Mouse (Mus musculus) heart, adult 11 months (tissue): ENCODE results near the gene Ccdc86.

ENCODE experiments used
- DNase-seq: peaks from one replicate; pipeline ENCODE4 v3.0.0; 2022

The Ccdc86 gene

DNA sequence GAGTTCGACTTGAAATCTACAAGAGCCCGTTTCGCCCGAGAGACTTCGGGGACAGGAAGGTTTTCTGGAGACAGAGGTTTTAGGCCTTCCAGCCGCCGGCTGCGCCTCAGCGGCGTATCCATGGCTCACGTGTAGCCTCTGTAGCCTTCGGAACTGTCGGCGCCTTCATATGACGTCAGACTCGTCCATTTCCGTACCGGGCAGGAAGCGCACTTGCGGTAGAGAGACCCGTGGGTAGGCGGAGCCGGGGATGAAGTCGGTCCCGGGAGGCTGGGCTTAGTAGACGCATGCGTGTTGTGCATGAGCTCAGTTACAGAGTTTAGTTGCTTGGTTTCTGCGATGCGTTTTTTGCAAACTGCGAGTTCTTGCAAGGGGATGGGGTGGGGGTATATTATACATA is at the start of gene Ccdc86:
Gene Ccdc86 (minus strand): TSS at position 155 of the 400 bp plus-strand sequence.
- peak; percentile 100 for DNase-seq

DNA sequence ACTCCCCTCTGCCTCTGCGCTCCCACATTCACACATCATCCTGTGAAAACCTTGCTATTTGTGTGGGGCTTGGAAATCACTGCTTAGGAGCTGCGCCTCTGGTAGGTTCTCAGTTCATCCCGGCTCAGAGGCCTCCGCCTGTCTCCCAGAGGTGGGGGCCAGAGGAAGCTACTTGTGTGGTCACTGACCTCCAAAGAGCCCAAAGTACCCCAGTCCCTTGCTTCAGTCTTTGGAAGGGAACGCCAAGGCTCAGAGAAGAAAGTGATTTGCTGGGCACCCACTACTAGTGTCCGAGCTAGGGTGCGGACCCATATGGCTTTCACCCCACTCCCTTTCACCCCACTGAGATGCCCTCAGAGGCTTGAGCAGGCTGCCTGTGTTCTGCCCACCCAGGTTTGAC is 44.1 kb upstream of the Ccdc86 start, which contains the start of gene Ms4a15:
Gene Ms4a15 (minus strand): TSS at position 101 of the 400 bp plus-strand sequence.
- no peak for DNase-seq

DNA sequence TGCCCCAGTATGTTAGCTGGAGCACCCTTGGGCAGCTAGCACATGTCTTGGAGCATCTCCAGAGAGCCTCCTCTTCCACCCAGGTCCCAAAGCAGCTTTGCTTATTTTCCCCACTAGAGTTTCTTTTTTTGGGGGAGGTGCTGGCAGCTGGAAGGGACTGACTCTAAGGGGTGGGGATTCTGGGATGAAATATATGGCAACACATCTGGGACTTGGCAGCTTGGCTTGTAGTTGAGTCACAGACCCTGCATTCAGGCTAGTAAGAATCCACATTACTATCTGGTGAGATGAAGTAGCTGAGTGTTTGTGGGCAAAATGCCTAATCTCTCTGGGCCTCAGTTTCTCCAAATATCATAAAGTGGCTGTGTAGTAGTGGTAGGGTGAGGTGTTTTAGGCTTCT is 42.8 kb upstream of the Ccdc86 start:
- no peak for DNase-seq

DNA sequence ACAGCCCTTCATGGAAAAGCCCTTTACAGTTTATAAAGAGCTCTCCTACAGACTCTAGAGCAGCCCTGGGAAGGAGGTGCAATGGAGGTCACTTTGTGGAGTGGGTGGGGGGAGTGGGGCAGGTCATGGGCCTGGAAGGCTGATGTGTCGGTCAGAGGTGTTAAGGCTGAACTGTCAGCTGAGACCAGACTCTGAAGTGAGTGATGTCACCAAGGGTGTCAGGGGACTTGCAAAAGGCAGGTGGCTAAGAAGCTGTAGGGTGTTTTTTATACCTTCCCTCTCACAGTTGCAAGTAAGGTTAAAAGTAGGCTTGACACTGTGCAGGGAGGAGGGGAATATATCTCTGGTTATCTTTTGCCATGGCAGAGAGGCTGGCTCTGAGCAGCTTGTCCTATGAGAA is 41.7 kb upstream of the Ccdc86 start:
- no peak for DNase-seq

DNA sequence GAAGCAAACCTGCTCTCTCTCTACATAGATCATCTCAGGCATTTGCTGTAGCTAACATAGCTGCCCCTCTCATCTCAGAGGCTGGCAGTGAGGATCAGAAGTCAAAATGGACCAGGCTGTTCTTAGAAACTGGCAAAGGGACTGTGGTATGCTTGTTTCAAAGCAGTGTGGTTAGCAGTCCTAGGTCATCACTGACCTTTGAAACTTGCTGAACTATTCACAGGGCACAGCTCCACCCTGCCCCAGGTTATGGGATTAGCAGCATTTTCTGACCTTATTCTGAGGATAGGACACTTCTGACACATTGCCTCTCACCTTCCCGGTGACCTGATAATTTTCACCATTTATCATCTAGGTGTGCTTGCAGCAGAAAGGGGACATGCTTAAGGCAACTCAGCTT is 39.5 kb upstream of the Ccdc86 start:
- no peak for DNase-seq

DNA sequence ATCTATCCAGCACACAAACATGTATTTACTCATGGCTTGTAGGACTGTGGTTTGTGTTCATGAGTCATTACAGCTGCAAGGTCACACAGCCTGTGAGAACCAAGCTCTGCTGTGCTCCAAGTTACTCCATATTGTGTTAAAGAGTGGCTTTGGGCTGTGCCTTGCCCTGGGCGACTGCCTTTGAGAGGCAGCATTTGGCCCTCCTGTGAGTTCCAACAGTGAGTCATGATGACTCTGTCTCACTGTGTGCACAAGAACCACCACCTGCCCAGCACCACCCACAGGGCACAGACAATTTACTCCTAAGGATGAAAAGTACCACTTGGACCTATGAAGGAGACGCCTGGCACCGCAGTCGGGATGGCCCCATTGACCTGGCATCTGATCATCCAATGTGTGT is 36.8 kb upstream of the Ccdc86 start:
- DNase-seq, result no peak

DNA sequence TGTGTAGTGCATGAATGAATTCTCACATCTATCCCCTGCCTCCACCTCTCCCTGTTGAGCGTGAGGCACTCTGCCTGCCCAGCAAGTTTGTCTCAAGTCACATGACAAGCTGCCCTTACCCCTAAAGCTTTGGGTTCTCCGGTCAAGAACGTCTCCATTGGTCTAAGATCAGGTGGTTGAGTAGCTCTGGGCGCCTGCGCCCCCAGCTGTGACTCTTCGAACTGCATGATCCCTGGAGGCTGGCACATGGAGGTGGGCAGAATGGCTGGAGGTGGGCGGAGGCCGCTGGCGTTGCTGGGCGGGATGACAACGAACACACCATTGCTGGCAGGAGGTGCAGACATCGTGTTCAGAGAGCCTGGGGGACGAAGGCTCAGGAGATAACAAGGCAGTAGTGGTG is 35.5 kb upstream of the Ccdc86 start:
- DNase-seq, result no peak

DNA sequence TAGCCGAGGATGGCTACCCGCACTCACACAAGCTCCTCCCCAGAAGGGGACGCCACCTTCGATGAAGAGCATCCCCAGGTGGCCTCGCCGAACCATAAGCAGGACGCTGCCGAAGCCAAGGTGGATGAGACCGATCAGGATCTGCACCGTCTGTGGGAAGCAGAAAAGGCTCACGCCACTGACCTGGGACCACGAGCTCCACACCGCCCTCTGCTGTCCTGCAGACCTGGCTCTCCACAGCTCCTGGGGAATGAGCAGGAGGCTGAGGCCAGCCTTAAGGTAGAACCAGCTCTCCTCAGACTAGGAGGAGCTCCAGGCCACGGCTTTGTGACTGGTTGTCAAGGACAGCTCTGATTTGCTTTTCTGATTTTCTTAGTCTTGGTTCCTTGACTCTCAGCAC is 34.1 kb upstream of the Ccdc86 start:
- no peak for DNase-seq

DNA sequence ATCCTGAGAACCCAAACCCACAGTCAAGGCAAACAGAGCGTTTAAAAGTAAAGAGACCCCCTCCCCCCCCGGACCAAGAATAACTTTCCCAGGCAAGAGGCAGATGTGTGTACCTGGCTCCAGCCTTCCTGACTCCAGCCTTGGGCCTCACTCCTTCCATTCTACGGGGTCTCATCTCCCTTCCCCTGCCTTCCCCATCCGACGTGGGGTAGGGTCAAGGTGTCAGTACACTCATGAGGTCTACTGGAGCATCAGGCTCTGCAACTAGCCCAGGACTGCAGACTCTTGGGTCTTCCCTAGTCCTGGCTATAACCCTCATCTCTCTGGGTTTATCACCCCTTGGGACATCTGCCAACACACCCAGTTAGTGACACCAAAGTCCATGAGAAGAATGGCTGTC is 31.1 kb upstream of the Ccdc86 start:
- peak; percentile 91 for DNase-seq

DNA sequence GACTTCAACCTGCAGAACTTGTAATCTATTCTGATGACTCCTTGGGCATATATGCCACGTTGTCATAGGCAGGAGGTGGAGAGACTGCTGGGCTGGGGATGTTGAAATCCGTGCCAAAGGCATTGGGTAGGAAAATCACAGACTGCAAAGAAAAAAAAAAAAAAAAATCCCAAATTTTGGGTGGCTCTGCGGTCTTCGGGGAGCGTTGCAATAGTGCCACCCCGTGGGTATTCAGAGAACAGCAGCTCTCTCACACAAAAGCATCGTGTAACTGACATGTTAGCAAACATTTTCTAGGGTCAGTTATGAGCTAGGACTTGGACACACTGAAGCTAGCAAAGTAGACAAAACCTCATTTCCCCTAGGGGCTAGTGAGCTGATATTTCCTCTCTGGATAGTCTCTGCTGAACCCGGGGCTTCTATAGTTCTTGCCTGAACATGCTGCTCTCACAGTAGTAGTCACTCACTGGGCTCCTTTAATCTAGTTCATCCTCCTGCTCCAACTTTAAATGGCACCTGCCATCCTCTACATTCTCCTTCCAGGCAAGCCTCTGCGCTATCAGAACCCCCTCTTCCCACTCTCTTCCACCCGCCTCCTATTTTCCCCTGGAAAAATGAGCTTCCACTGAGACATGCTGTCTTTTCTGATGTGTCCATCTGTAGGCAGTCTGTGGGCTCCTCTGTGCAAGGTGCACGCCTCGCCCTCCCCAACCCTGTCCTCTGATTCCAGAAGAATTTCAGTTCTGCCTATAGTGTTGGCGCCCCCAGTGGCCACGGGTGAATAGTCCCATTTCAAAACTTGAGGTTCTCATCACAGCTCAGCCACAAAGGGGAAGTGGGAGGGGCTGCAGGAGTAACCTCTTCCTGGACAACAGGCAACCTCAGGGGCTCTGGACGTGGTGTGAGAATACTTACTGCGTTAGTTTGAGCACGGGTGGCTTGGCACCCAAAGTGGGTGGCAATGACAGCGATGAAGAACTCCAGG is 30.4 kb upstream of the Ccdc86 start:
- DNase-seq, result peak; percentile 98

DNA sequence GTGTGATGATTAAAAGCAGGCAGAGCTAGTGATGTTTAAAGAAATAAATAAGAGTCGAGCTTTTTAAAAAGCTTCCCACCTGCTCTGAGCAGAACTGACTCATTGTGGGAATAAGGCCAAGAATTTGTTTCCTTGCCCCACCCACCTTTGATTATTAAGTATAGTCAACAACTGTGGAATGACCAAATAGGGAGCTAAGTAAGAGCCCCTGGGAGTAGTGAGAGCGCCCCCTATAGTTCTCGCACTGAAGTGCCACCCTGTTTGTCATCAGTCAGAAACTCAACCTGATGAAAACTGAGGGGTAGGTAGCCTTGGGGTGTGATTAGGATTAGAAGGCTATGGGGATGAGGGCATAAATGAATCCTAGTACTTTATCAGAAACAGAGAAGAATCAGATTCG is 27.3 kb upstream of the Ccdc86 start:
- peak; percentile 95 for DNase-seq

DNA sequence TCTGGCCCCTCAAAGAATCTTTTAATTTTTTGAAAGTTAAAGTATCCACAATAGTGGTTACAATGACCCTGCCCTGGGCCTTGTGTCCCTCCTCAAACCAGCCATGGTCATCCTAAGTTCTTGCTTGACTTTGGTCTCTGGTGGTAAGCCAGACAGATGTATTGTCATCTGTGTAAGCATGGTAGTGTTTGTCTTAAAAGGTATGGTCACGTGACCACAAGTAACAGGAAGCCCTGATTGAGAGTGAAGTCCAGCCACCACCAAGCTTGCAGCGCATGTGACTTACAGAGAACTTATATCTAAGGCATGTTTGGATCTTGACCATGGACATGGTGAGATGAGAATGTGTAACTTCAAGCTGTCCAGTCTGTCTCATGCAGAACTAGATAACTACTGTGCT is 26.1 kb upstream of the Ccdc86 start:
- no peak for DNase-seq

DNA sequence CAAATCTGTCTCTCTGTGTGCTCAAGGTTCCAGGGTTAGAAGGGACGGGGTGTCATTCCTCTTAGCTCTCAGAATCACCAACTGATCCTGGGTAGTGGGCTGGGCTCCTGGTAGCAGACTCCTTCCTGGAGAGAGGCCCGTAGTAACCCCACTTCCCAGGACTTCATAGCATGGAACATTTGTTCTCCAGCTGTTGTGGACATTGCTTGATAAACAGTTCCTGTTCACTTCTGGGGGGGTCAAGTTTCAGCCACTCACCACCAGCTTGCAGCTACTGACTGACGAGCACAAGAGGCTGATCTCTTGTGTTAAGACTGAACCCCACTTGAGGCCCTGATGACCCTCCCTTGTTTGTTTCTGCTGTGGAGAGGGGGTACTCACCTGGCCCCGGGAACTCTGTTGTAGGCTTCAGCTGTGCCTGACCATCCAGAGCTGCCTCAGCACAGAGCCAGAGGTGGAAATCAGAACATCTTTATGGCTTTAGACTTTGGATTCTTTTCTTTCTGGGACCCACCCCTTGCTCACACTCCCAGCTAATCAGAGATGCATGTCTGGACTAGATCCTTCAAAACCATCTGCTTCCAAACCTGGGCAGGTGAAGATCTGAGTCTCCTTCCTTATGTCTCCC is 25.3 kb upstream of the Ccdc86 start, which contains the start of gene Ms4a10:
Gene Ms4a10 (minus strand): TSS at position 433 of the 628 bp plus-strand sequence.
- DNase-seq, result peak; percentile 94

DNA sequence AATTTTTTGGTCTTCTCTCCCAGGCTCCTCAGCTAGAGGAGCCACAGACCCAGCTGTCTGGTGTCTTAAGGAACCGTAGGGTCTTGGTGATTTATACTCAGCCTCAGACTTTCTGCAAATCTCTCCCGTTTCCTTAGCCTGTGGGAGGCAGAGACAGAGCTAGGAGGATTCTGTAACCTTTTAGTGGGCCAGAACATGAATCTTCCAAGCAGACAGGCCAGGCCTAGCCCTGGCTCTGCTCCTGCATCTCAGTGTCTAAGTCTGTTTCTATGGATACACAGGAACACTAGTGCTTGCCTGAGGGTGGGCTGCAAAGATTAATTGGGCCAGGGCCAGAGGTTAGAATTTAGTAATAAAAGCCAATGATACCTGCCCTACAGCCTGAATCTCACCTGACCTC is 24.1 kb upstream of the Ccdc86 start:
- DNase-seq, result no peak

DNA sequence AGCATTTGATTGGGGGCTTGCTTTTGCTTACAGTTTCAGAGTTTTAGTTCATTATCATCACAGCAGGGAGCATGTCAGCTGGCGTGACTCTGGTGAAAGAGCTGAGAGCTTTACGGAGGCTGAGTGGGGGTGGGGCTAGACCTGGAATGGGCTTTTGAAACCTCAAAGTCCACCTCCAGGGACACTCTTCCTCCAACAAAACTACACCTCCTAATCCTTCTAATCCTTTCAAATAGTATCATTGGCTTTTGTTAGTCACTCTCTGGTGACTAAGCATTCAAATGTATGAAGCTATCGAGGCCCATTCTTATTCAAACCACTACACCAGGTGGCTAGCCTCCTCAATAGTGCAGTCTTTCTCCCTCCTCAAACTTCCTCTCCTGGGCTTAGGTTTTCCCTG is 23.6 kb upstream of the Ccdc86 start:
- DNase-seq, result no peak

DNA sequence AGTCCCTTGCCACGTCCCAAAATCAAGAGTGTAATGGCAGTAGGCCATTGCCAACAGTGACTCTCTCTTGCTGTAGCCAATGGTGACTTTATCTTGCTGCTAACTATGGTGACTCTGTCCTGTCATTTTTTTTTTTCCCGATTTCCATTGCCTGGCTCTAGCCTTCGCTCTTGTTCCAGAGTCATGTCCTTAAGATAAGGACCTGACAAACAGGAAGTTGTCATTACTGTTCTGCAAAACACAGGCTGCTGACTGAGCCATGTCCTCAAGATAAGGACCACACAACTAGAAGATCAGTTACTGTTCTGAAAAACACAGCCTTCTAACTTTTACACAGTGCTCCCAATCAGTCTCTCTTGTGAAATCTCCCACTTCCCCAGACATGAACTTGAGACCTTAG is 21.4 kb upstream of the Ccdc86 start:
- peak; percentile 93 for DNase-seq

DNA sequence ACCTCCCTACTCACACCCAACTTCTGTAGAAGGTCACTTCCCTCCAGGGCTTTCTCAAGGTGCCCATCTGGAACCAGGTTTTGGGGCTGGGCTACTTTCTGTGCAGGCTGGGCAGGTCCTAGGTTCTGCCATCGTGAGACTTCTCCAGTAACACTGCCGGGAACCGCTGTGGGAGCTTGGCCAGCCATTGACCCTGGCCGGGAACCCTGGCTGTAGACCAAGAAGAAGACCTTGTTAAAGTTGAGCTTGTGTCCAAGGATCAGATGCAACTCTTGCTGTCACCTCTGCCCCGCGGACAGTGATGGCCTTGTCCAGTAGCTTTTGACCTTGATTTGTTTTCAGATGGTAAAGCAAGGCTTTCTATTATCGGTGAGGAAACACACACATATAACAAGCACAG is 19.5 kb upstream of the Ccdc86 start:
- DNase-seq, result no peak

DNA sequence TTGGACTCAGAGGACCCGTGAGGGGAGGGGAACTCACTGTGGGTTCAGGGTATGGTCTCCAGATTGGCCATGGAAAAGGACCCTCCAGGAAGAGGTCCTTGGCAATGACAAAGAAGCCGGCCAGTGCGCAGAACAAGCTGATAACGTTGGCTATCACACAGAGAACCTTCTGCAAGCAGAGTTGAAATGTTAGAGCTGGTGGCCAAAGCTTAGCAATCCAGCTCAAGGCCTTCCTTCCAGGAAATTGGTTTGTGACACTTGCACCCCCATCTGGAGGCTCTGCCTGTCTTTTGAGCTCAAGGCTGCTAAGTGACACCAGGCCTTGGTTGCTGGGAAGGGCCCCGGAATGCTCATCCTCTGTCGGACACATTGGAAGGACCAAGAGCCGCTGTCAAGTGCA is 16.7 kb upstream of the Ccdc86 start:
- peak; percentile 92 for DNase-seq

DNA sequence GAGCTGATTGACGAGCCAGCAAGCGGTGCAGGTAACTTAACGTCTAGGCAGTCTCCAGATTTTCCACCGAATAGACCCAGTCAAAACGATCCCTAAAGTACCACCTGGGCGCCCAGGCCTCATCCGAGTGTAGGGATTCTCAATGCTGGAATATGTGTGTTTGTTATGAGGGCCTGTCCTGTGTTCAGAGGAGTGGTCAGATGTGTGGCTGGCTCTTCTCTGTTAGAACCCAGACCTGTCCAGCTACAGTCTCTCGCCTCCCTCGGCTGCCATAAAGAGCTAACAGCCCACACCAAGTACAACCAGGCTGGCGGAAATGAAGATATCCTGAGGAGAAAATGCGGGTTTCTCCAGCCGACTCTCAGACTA is 10.9 kb upstream of the Ccdc86 start:
- DNase-seq, result no peak

DNA sequence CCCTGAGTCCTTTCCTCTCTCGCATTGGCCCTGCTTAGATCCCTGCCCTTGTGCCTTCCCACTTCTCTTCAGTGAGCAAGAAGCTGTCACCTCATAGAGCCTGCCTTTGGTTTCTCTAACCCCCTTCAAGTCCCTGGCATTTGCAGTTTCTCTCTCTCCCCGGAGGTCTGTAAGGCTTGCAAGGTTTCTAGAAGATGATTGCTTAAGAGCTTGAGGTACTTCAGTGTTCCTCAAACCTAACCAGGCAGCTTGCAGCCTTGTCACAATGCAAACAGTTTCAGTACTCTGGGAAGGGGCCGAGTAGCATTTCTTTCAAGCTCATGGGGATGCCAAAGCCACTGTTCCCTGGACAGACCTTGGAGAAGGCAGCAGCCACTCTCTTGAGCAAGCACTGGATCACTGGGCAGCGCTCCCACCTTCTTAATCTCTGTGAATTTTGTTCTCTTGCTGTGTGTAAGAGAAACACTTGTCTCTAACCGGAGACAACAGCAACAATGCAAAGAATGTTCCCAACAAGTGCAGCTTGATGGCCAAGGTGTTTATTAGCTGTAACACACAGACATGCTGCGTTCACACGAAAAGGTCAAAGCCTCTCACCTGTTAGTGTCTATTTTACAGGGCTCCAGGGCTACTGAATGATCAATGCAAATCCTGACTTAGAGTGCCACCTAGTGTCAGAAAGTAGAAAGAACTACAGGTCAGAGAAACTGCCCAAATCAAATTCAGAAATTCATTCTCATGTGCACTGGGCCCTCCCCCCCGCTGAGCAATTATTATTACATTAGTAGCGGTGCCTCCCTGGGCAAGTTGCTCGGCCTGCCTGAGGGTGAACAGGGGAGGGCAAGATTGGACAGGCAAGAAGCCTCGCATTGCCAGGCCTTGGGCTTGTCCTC is 10.3 kb upstream of the Ccdc86 start:
- DNase-seq, result no peak

DNA sequence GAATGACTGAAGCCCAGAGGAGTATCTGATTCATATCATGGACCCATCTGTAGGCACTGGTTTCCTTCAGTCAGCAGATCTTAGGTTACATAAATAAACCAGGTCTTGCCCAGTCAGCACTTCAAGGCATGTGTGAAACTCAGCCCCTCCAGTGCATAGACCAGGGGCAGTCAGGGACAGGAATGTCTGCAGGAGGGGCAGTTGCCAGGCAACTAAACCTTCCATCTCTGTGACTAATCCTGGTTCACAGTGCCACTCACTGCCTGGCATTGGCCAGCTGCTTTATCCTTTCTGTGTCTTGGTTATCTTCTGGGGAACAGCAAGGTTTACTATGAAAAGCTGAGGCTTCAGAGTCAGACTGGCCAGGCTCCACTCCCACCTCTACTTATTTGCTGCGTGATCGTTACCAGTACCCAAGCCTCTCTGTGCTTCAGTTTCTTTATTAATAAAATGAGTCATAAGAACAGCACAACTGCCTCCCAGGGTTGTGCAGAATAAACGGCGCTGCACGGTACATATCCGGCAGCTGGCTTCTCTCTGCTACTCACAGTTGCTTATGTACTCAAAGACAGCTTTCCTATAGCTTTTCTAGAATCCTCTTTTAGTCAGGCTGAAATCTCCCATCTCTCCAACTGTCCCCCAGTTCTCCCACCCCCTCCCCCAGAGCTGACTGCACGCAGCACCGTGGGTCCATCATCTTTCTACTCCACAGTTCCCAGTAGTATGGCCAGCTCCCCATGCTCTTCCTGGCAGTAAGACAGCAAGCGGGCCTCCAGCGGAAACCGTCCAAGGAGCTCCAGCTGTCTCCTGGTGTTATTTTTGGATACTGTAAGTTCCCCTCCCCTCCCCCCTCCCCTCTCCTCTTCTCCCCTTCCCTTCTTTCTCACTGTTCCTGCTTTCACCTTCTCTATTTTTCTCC is 3.2 kb upstream of the Ccdc86 start:
- peak; percentile 96 for DNase-seq

DNA sequence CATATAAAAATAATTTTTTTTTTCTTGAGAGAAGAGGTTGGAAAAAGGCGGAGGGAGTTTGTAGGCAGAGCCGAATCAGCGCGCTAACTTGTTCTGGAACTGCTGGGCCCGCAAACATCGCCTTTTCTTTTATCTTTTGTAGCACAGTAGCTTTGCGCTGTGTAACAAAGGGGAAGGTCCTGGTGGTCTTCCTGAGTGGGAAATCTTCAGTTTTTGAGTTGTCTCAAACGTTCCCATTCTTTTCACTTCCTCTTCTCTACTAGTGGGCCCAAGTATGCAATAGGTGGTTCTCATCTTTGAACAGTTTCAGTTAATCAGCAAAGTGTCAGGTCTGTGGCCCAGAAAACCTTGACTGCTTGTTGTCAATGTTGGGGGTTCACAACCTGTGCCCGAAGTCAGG is 492 bp upstream of the Ccdc86 start:
- no peak for DNase-seq
